Mouse (Mus musculus): ENCODE data around the gene Ddx4.

DNA sequence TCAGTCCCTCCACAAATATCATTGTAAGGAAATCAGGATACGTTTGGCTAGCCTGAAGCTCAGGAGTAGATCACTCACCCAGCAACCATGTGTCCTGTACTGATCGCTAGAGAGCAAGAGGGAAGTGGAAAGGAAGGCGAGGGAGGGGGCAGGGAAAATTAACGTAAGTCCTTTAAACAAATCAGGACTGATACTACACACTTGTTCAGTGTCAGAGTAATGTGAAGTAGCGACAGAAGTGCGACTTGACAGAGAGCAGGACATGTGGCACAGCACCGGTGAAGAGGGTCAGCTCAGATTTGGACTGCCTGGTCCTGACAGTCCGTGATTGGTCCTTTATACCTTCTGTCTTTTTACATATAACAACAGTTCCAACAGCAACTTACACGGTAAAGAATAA is 14.9 kb upstream of the Ddx4 start:
- TF ChIP-seq CTCF (IDR thresholded peaks at IDR 0.05; ENCODE audit: low read depth, low read length) (no peak), POLR2A (IDR thresholded peaks at IDR 0.05; ENCODE audit: borderline replicate concordance, low read depth, low read length) (no peak)

Measured in bone marrow macrophage, adult 2 months (primary cell).